Mouse (Mus musculus) MEL (cell line): ENCODE data around the gene 1110008P14Rik.

Experiments used
- CTCF ChIP-seq, 3 experiments: IDR thresholded peaks in 2 of 3; conservative IDR thresholded peaks in 1 of 3; 2 replicates each; pipeline ENCODE4 v1.5.1; 2011 to 2012; ENCODE audit warnings: low read length in 3 of 3, low read depth in 2 of 3, mild to moderate bottlenecking in 2 of 3, improper control_type of control experiment in 1 of 3, inconsistent platforms in 1 of 3, mixed read lengths in 1 of 3, moderate library complexity in 1 of 3; ENCODE audit not compliant: control insufficient read depth in 1 of 3, insufficient read depth in 1 of 3, poor library complexity in 1 of 3, severe bottlenecking in 1 of 3
- ETS1 ChIP-seq: IDR thresholded peaks from 2 replicates; pipeline ENCODE4 v1.6.1; 2012; ENCODE audit warnings: low read depth, mild to moderate bottlenecking, inconsistent platforms, low read length, improper control_type of control experiment, moderate library complexity
- GATA1 ChIP-seq: IDR thresholded peaks from 2 replicates; pipeline ENCODE4 v1.6.1; 2011; ENCODE audit warnings: low read depth, low read length, improper control_type of control experiment
- MAZ ChIP-seq: IDR thresholded peaks from 2 replicates; pipeline ENCODE4 v1.6.1; 2012; ENCODE audit warnings: low read depth, mild to moderate bottlenecking, inconsistent platforms, low read length, improper control_type of control experiment
- MEF2A ChIP-seq: IDR thresholded peaks from 2 replicates; pipeline ENCODE4 v1.6.1; 2014; ENCODE audit warnings: low read depth, mild to moderate bottlenecking, inconsistent platforms, low read length, improper control_type of control experiment; ENCODE audit not compliant: poor library complexity, insufficient replicate concordance, severe bottlenecking; ENCODE audit errors: extremely low read depth
- NELFE ChIP-seq: IDR thresholded peaks from 2 replicates; pipeline ENCODE4 v1.6.1; 2011; ENCODE audit warnings: low read depth, low read length, improper control_type of control experiment
- NRF1 ChIP-seq: IDR thresholded peaks from 2 replicates; pipeline ENCODE4 v1.6.1; 2014; ENCODE audit warnings: low read depth, mild to moderate bottlenecking, inconsistent platforms, low read length, improper control_type of control experiment, moderate library complexity; ENCODE audit not compliant: poor library complexity, insufficient read depth, severe bottlenecking
- POLR2A ChIP-seq, 2 experiments: IDR thresholded peaks; 2 replicates each; pipeline ENCODE4 v1.6.1; 2011 to 2012; ENCODE audit warnings: low read length in 2 of 2, mild to moderate bottlenecking in 2 of 2, control low read depth in 1 of 2, improper control_type of control experiment in 1 of 2, low read depth in 1 of 2, moderate library complexity in 1 of 2; ENCODE audit not compliant: control insufficient read depth in 1 of 2, insufficient read depth in 1 of 2, poor library complexity in 1 of 2
- UBTF ChIP-seq: IDR thresholded peaks from 2 replicates; pipeline ENCODE4 v1.6.1; 2012; ENCODE audit warnings: low read depth, mild to moderate bottlenecking, inconsistent platforms, low read length, improper control_type of control experiment, moderate library complexity, borderline replicate concordance; ENCODE audit not compliant: insufficient read depth
- USF1 ChIP-seq: IDR thresholded peaks from 2 replicates; pipeline ENCODE4 v1.6.1; 2014; ENCODE audit warnings: low read depth, mild to moderate bottlenecking, inconsistent platforms, low read length, improper control_type of control experiment, moderate library complexity
- USF2 ChIP-seq, 2 experiments: IDR thresholded peaks; 2 replicates each; pipeline ENCODE4 v1.6.1; 2011 to 2012; ENCODE audit warnings: improper control_type of control experiment in 2 of 2, low read length in 2 of 2, borderline replicate concordance in 1 of 2, inconsistent platforms in 1 of 2, low read depth in 1 of 2, mild to moderate bottlenecking in 1 of 2; ENCODE audit not compliant: insufficient read depth in 1 of 2
- ZKSCAN1 ChIP-seq: IDR thresholded peaks from 2 replicates; pipeline ENCODE4 v1.6.1; 2012; ENCODE audit warnings: low read depth, mild to moderate bottlenecking, inconsistent platforms, low read length, improper control_type of control experiment, moderate library complexity
- ZNF384 ChIP-seq: IDR thresholded peaks from 2 replicates; pipeline ENCODE4 v1.6.1; 2012; ENCODE audit warnings: low read depth, mild to moderate bottlenecking, inconsistent platforms, low read length, improper control_type of control experiment

GRCm38 (mm10) chr2:32348311-32348710, 33.4 kb downstream of the 1110008P14Rik start:
- no peak for TF ChIP-seq UBTF
- TF ChIP-seq CTCF (IDR thresholded peaks at IDR 0.05 in 2 of 3, conservative IDR thresholded peaks at IDR 0.05 in 1 of 3; ENCODE audit: control insufficient read depth in 1 of 3, insufficient read depth in 1 of 3, low read depth in 2 of 3, low read length in 3 of 3, poor library complexity in 1 of 3, severe bottlenecking in 1 of 3): no peak
- no peak for TF ChIP-seq NELFE
- no peak for TF ChIP-seq USF2 (IDR thresholded peaks at IDR 0.05; ENCODE audit: borderline replicate concordance in 1 of 2, insufficient read depth in 1 of 2, low read depth in 1 of 2, low read length in 2 of 2)
- TF ChIP-seq ZKSCAN1: no peak
- no peak for TF ChIP-seq POLR2A (IDR thresholded peaks at IDR 0.05; ENCODE audit: control insufficient read depth in 1 of 2, insufficient read depth in 1 of 2, low read depth in 1 of 2, low read length in 2 of 2, poor library complexity in 1 of 2)
- no peak for TF ChIP-seq NRF1
- TF ChIP-seq USF1: no peak
- TF ChIP-seq MEF2A: no peak
- no peak for TF ChIP-seq ETS1
- no peak for TF ChIP-seq MAZ
- no peak for TF ChIP-seq ZNF384
- TF ChIP-seq GATA1: no peak
